Mouse (Mus musculus) midbrain, embryonic 15.5 days (tissue): ENCODE measurements around the gene Klk1b22. TPM values are rescaled to one million over a fixed set of nuclear protein-coding genes. Genes with fewer than 3 reads are reported as not detected.
"Not testable (repeated sequence)": the region's sequence is repeated elsewhere in the genome, so short reads cannot be mapped to it uniquely, and the experiment has no call there.

Experiments
- ATAC-seq: fragments of 200-750 bp; cut with Nextera tagmentation; replicated peaks from 2 replicates; pipeline ENCODE4 v1.8.0; 2017; ENCODE audit warnings: moderate TSS enrichment
- H3K27ac ChIP-seq: fragments of 300-500 bp; sonication (generic); 2 replicates; pipeline ENCODE4 v1.5.1; 2015; ENCODE audit warnings: mild to moderate bottlenecking, inconsistent platforms
- H3K27me3 ChIP-seq: fragments of 300-500 bp; sonication (generic); replicated peaks from 2 replicates; pipeline ENCODE4 v1.6.1; 2015; ENCODE audit warnings: inconsistent platforms
- H3K36me3 ChIP-seq: fragments of 300-500 bp; sonication (generic); replicated peaks from 2 replicates; pipeline ENCODE4 v1.6.1; 2015; ENCODE audit warnings: inconsistent platforms
- H3K4me1 ChIP-seq: fragments of 300-500 bp; sonication (generic); 2 replicates; pipeline ENCODE4 v1.6.1; 2015; ENCODE audit warnings: inconsistent platforms
- H3K4me2 ChIP-seq: fragments of 300-500 bp; sonication (generic); 2 replicates; pipeline ENCODE4 v1.6.1; 2015; ENCODE audit warnings: inconsistent platforms, mild to moderate bottlenecking, moderate library complexity
- H3K4me3 ChIP-seq: fragments of 300-500 bp; sonication (generic); 2 replicates; pipeline ENCODE4 v1.5.1; 2015; ENCODE audit warnings: mild to moderate bottlenecking, inconsistent platforms
- H3K9ac ChIP-seq: fragments of 300-500 bp; sonication (generic); 2 replicates; pipeline ENCODE4 v1.6.1; 2015; ENCODE audit warnings: mild to moderate bottlenecking, inconsistent platforms
- H3K9me3 ChIP-seq: fragments of 300-500 bp; sonication (generic); 2 replicates; pipeline ENCODE4 v1.6.1; 2016; ENCODE audit warnings: inconsistent platforms
- WGBS: fragments of 180-500 bp; shearing (Covaris S2); methylation state at CpG from one replicate; pipeline ENCODE4 v1.1.7; 2015; ENCODE audit warnings: mixed read lengths; 5-methylcytosine and 5-hydroxymethylcytosine counted together
- polyA plus RNA-seq: library from polyadenylated mRNA; unstranded; fragments of >200 nt; fragmentation: Nextera tagmentation; extraction: Ambion mirVana; gene quantifications from 2 replicates; pipeline ENCODE4 v1.2.1, GENCODE M21; 2015

Gene Klk1b22
- polyA plus RNA-seq, result not detected in 2 replicates

- no peak within 1 kb of the TSS for H3K9ac ChIP-seq
- no peaks in the 10 kb centered on the region for H3K27me3 ChIP-seq
- no peaks in the 10 kb centered on the region for H3K9me3 ChIP-seq
- no peaks in the 10 kb centered on the region for H3K4me1 ChIP-seq
- no peak within 1 kb of the TSS for H3K4me3 ChIP-seq
- ATAC-seq, result no peak
- 66% methylated on average over 4 of the region's 4 CpGs for WGBS
- H3K36me3 ChIP-seq, result no peaks in the 10 kb centered on the region
- no peak within 1 kb of the TSS for H3K27ac ChIP-seq
- H3K4me2 ChIP-seq, result no peak within 1 kb of the TSS
These were observed at the start of gene Klk1b22 for GRCm38 (mm10) chr7:44112373-44112772. Gene Klk1b22 (plus strand): TSS chr7:44112673.

GRCm38 (mm10) chr7:44072117-44072516 is 40.4 kb upstream of the Klk1b22 start:
- Histone ChIP-seq H3K9me3 (no peaks in the 10 kb centered on the region), H3K4me1 (no peaks in the 10 kb centered on the region), H3K36me3 (no peaks in the 10 kb centered on the region), H3K27me3 (no peaks in the 10 kb centered on the region), H3K4me3 (no peak overlapping the region), H3K9ac (no peak overlapping the region), H3K4me2 (no peak overlapping the region), H3K27ac (no peak overlapping the region)
- WGBS, result 76% methylated on average over 2 of the region's 2 CpGs
- no peak for ATAC-seq

- H3K4me3 ChIP-seq, result no peak overlapping the region
- no peak overlapping the region for H3K4me2 ChIP-seq
- H3K36me3 ChIP-seq, result no peaks in the 10 kb centered on the region
- H3K4me1 ChIP-seq, result no peaks in the 10 kb centered on the region
- no peaks in the 10 kb centered on the region for H3K9me3 ChIP-seq
- H3K27ac ChIP-seq, result no peak overlapping the region
- no peaks in the 10 kb centered on the region for H3K27me3 ChIP-seq
- 63% methylated on average over 1 of the region's 1 CpGs for WGBS
- H3K9ac ChIP-seq, result no peak overlapping the region
- no peak for ATAC-seq
These were observed 34.8 kb upstream of the Klk1b22 start for GRCm38 (mm10) chr7:44077703-44078102.

DNA sequence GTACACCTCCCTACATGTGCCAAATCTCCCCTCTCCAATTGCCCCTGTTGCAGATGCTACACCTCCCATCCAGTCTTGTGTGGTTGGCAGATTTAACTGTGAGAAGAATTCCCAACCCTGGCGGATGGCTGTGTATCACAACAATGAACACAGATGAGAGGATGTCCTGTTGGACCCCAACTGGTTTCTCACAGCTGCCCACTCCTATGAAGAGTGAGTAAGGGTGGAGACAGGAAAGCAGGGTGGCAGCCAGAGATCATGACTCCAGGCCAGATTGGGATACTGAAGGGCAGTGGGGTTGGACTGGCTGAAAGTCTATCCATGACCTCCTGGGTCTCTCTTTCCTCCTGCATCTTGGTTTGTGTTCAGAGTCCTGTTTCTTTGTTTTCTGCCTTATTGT is 16.4 kb upstream of the Klk1b22 start:
- H3K4me3 ChIP-seq, result no peak overlapping the region
- no peak for ATAC-seq
- H3K9me3 ChIP-seq, result no peaks in the 10 kb centered on the region
- H3K4me1 ChIP-seq, result no peaks in the 10 kb centered on the region
- 80% methylated on average over 1 of the region's 1 CpGs for WGBS
- no peaks in the 10 kb centered on the region for H3K36me3 ChIP-seq
- no peak overlapping the region for H3K4me2 ChIP-seq
- H3K9ac ChIP-seq, result no peak overlapping the region
- H3K27ac ChIP-seq, result no peak overlapping the region
- no peaks in the 10 kb centered on the region for H3K27me3 ChIP-seq

DNA sequence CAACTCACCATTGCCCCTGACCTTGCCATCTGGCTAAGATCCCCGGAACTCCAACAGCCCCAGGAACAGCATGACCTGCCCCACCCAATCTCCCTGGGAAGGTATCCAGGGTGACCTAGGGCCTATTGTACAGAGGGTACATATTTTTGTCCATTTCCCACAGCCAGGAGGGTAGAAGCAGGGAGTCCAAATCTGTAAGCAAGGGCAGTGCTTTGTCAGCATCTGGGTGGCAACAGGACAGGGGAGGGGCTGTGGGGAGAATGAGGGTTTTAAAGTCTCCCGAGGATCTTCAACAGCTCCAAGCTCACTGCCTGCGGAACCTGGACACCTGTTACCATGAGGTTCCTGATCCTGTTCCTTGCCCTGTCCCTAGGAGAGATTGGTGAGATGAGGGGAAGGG is 10.4 kb upstream of the Klk1b22 start, which contains the start of gene Klk1b21:
Gene Klk1b21, plus strand, starts transcription at position 301 of the 400 bp plus-strand sequence.
- not testable (repeated sequence) for H3K4me1 ChIP-seq, H3K27ac ChIP-seq, H3K36me3 ChIP-seq, H3K4me2 ChIP-seq, ATAC-seq, H3K4me3 ChIP-seq, H3K9ac ChIP-seq, H3K9me3 ChIP-seq, H3K27me3 ChIP-seq
- WGBS, result 77% methylated on average over 3 of the region's 3 CpGs

GRCm38 (mm10) chr7:44123445-44123844 is 11.0 kb downstream of the Klk1b22 start:
- H3K4me2 ChIP-seq, result no peak overlapping the region
- no peaks in the 10 kb centered on the region for H3K4me1 ChIP-seq
- no peak for ATAC-seq
- H3K9ac ChIP-seq, result no peak overlapping the region
- no peaks in the 10 kb centered on the region for H3K9me3 ChIP-seq
- no peak overlapping the region for H3K27ac ChIP-seq
- H3K27me3 ChIP-seq, result no peaks in the 10 kb centered on the region
- no peak overlapping the region for H3K4me3 ChIP-seq
- 91% methylated on average over 6 of the region's 6 CpGs for WGBS
- no peaks in the 10 kb centered on the region for H3K36me3 ChIP-seq

DNA sequence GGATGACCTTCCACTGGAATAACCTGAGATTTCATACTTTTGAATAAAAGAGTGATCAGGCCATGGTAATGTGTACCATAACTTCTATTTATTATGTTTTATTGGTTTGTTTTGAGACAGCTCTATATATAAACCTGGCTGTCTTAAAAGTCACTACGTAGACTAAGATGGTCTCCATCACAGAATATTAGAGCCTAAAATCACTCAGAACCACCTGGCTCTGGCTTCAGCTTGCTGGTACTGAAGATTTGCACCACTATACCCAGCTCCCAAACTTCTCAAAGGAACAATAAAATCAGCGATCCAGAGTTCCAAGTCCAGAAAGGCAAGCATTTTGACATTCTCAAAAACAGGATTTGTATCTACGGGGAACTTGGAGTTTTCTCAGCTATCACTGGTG is 24.0 kb downstream of the Klk1b22 start, which contains the start of gene Klk1b16:
Gene Klk1b16, plus strand, starts transcription at position 301 of the 400 bp plus-strand sequence.
- no peak for ATAC-seq
- H3K9ac ChIP-seq, result no peak within 1 kb of the TSS
- H3K27me3 ChIP-seq, result no peaks in the 10 kb centered on the region

More for the DNA sequence above, 24.0 kb downstream of the Klk1b22 start, which contains the start of gene Klk1b16:
- H3K27ac ChIP-seq, result no peak within 1 kb of the TSS
- H3K4me1 ChIP-seq, result no peaks in the 10 kb centered on the region
- WGBS, result 93% methylated on average over 3 of the region's 3 CpGs
- H3K9me3 ChIP-seq, result no peaks in the 10 kb centered on the region
- no peaks in the 10 kb centered on the region for H3K36me3 ChIP-seq
- H3K4me2 ChIP-seq, result no peak within 1 kb of the TSS
- H3K4me3 ChIP-seq, result no peak within 1 kb of the TSS

Other genes starting within 250 kb of the Klk1b22 start
- gene Klk4, start 231.5 kb upstream of the Klk1b22 start, polyA plus RNA-seq, result 0.18 TPM in 1 of 2 replicates, not detected in the other
- gene Klk15, start 178.9 kb upstream of the Klk1b22 start, polyA plus RNA-seq, result not detected in 2 replicates
- not detected in 2 replicates for gene Klk1b8, start 162.0 kb upstream of the Klk1b22 start, polyA plus RNA-seq
- not detected in 2 replicates for gene Klk1b1, start 145.9 kb upstream of the Klk1b22 start, polyA plus RNA-seq
- gene Klk1b9, start 136.6 kb upstream of the Klk1b22 start, polyA plus RNA-seq, result not detected in 2 replicates
- gene Klk1b11, start 116.8 kb upstream of the Klk1b22 start, polyA plus RNA-seq, result not detected in 2 replicates
- not detected in 2 replicates for gene Klk1b26, start 100.5 kb upstream of the Klk1b22 start, polyA plus RNA-seq
- gene Klk1b27, start 60.4 kb upstream of the Klk1b22 start, polyA plus RNA-seq, result not detected in 2 replicates
- not detected in 2 replicates for gene Klk1b21, start 10.3 kb upstream of the Klk1b22 start, polyA plus RNA-seq
- gene Klk1b16, start 24.1 kb downstream of the Klk1b22 start, polyA plus RNA-seq, result not detected in 2 replicates
- gene Klk1b24, start 75.6 kb downstream of the Klk1b22 start, polyA plus RNA-seq, result not detected in 2 replicates
- gene Klk1b3, start 85.5 kb downstream of the Klk1b22 start, polyA plus RNA-seq, result not detected in 2 replicates
- gene Klk1b4, start 94.8 kb downstream of the Klk1b22 start, polyA plus RNA-seq, result not detected in 2 replicates
- not detected in 2 replicates for gene Klk1b5, start 103.3 kb downstream of the Klk1b22 start, polyA plus RNA-seq
- gene Klk1, start 112.7 kb downstream of the Klk1b22 start, polyA plus RNA-seq, result not detected in 2 replicates
- not detected in 2 replicates for gene Gm36864, start 123.5 kb downstream of the Klk1b22 start, polyA plus RNA-seq
- gene 1700028J19Rik, start 134.0 kb downstream of the Klk1b22 start, polyA plus RNA-seq, result 1.4 and 1.7 TPM in 2 replicates
- 232 and 240 TPM in 2 replicates for gene 2410002F23Rik, start 134.0 kb downstream of the Klk1b22 start, polyA plus RNA-seq
- 0.21 TPM in 1 of 2 replicates, not detected in the other for gene Acp4, start 144.7 kb downstream of the Klk1b22 start, polyA plus RNA-seq
- gene Gm15517, start 148.8 kb downstream of the Klk1b22 start, polyA plus RNA-seq, result not detected in 2 replicates
- gene Clec11a, start 194.2 kb downstream of the Klk1b22 start, polyA plus RNA-seq, result 3.6 and 3.9 TPM in 2 replicates
- 39.8 and 46.5 TPM in 2 replicates for gene Shank1, start 197.6 kb downstream of the Klk1b22 start, polyA plus RNA-seq